Mouse (Mus musculus) megakaryocyte, embryonic 14.5 days (primary cell): ENCODE data around the gene Myof. TPM values are rescaled to one million over a fixed set of nuclear protein-coding genes. Genes with fewer than 3 reads are reported as not detected.

Experiments
- H3K27me3 ChIP-seq: replicated peaks from 2 replicates; pipeline ENCODE3; 2012; ENCODE audit warnings: inconsistent platforms
- H3K36me3 ChIP-seq: replicated peaks from 2 replicates; pipeline ENCODE3; 2012; ENCODE audit warnings: low read length, inconsistent platforms, mixed read lengths
- H3K4me1 ChIP-seq: 2 replicates; pipeline ENCODE4 v1.6.1; 2012; ENCODE audit warnings: inconsistent platforms
- H3K4me3 ChIP-seq: replicated peaks from 2 replicates; pipeline ENCODE3; 2012; ENCODE audit warnings: moderate library complexity, mild to moderate bottlenecking, inconsistent platforms
- H3K9me3 ChIP-seq: 2 replicates; pipeline ENCODE4 v1.6.1; 2012; ENCODE audit warnings: inconsistent platforms
- FLI1 ChIP-seq: IDR thresholded peaks from 2 replicates; pipeline ENCODE4 v1.6.1; 2012; ENCODE audit warnings: low read length, inconsistent platforms, mixed read lengths
- GATA1 ChIP-seq: IDR thresholded peaks from 3 replicates; pipeline ENCODE4 v1.6.1; 2012; ENCODE audit warnings: mixed read lengths, low read length, inconsistent platforms, borderline replicate concordance
- polyA plus RNA-seq: library from polyadenylated mRNA; stranded (reverse); fragments of >175 nt; gene quantifications from 2 replicates; pipeline ENCODE4 v1.2.3, GENCODE M21; 2012; ENCODE audit warnings: low replicate concordance; ENCODE audit not compliant: insufficient read depth

Myof gene
- polyA plus RNA-seq, 1 experiment, result 6.2 TPM

GRCm38 (mm10) chr19:38029292-38029691 is 14.1 kb downstream of the Myof start:
- peaks cover 13% of the 10 kb centered on the region for H3K4me1 ChIP-seq

GRCm38 (mm10) chr19:38027881-38028521 is 15.4 kb downstream of the Myof start:
- Histone ChIP-seq H3K36me3 (no peaks in the 10 kb centered on the region), H3K4me1 (peaks cover 5% of the 10 kb centered on the region; the same call in 1 of the 2 replicates), H3K9me3 (no peaks in the 10 kb centered on the region), H3K4me3 (no peak overlapping the region), H3K27me3 (peaks cover 39% of the 10 kb centered on the region)
- TF ChIP-seq FLI1 (no peak), GATA1 (no peak)

More at GRCm38 (mm10) chr19:38029292-38029691, 14.1 kb downstream of the Myof start:
- TF ChIP-seq FLI1, result no peak
- no peak for TF ChIP-seq GATA1
- Histone ChIP-seq H3K27me3 (peaks cover 42% of the 10 kb centered on the region), H3K9me3 (no peaks in the 10 kb centered on the region), H3K4me3 (no peak overlapping the region), H3K36me3 (no peaks in the 10 kb centered on the region)

DNA sequence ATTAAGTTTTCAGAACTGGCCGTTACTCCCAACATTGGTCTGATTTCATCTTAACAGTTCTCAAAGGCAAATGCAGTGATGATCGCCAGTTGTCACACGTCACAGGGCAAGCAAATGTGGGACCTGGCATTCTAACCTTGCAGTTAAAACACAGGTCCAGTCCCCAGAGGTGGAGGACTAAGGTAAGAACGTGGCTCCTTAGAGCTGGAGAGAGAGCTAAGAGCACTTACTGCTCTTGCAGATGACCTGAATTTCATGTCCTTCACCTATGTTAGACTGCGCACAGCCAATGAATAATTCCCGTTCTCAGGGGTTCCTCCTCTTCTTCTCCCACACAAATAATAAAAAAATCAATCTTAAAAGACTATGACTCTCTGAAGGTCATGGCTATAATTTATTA is 16.0 kb downstream of the Myof start:
- no peak for TF ChIP-seq FLI1
- no peak for TF ChIP-seq GATA1
- no peaks in the 10 kb centered on the region for H3K9me3 ChIP-seq
- no peaks in the 10 kb centered on the region for H3K36me3 ChIP-seq
- no peak overlapping the region for H3K4me3 ChIP-seq
- H3K4me1 ChIP-seq, result peaks cover 5% of the 10 kb centered on the region; the same call in 1 of the 2 replicates
- H3K27me3 ChIP-seq, result peaks cover 39% of the 10 kb centered on the region

- Histone ChIP-seq H3K36me3 (no peaks in the 10 kb centered on the region), H3K4me3 (no peak overlapping the region), H3K9me3 (no peaks in the 10 kb centered on the region), H3K4me1 (peaks cover 3% of the 10 kb centered on the region; the same call in 1 of the 2 replicates), H3K27me3 (peaks cover 34% of the 10 kb centered on the region)
- TF ChIP-seq GATA1 (no peak), FLI1 (no peak)
These were observed 17.2 kb downstream of the Myof start for GRCm38 (mm10) chr19:38026211-38026624.

- H3K9me3 ChIP-seq, result no peaks in the 10 kb centered on the region
- H3K27me3 ChIP-seq, result peaks cover 32% of the 10 kb centered on the region
- H3K4me1 ChIP-seq, result no peaks in the 10 kb centered on the region
- no peaks in the 10 kb centered on the region for H3K36me3 ChIP-seq
- TF ChIP-seq GATA1 (no peak), FLI1 (no peak)
- no peak overlapping the region for H3K4me3 ChIP-seq
These were observed 17.9 kb downstream of the Myof start for GRCm38 (mm10) chr19:38025254-38026041.

GRCm38 (mm10) chr19:38023603-38024002 is 19.8 kb downstream of the Myof start:
- no peaks in the 10 kb centered on the region for H3K36me3 ChIP-seq
- H3K4me3 ChIP-seq, result no peak overlapping the region
- no peaks in the 10 kb centered on the region for H3K4me1 ChIP-seq
- H3K9me3 ChIP-seq, result no peaks in the 10 kb centered on the region
- TF ChIP-seq FLI1 (no peak), GATA1 (no peak)
- H3K27me3 ChIP-seq, result peaks cover 32% of the 10 kb centered on the region

GRCm38 (mm10) chr19:38022710-38023109 is 20.7 kb downstream of the Myof start:
- no peaks in the 10 kb centered on the region for H3K4me1 ChIP-seq
- H3K4me3 ChIP-seq, result no peak overlapping the region
- no peaks in the 10 kb centered on the region for H3K9me3 ChIP-seq
- H3K36me3 ChIP-seq, result no peaks in the 10 kb centered on the region
- no peak for TF ChIP-seq FLI1
- TF ChIP-seq GATA1, result no peak
- peaks cover 30% of the 10 kb centered on the region for H3K27me3 ChIP-seq

GRCm38 (mm10) chr19:38015873-38016254 is 27.5 kb downstream of the Myof start:
- peaks cover 3% of the 10 kb centered on the region; the same call in 1 of the 2 replicates for H3K4me1 ChIP-seq
- no peaks in the 10 kb centered on the region for H3K36me3 ChIP-seq
- no peak overlapping the region for H3K4me3 ChIP-seq
- no peaks in the 10 kb centered on the region for H3K9me3 ChIP-seq
- peaks cover 12% of the 10 kb centered on the region for H3K27me3 ChIP-seq
- TF ChIP-seq GATA1 (no peak), FLI1 (no peak)

GRCm38 (mm10) chr19:38015180-38015872 is 28.1 kb downstream of the Myof start:
- Histone ChIP-seq H3K4me3 (no peak overlapping the region), H3K4me1 (peaks cover 3% of the 10 kb centered on the region; the same call in 1 of the 2 replicates), H3K9me3 (no peaks in the 10 kb centered on the region), H3K36me3 (no peaks in the 10 kb centered on the region), H3K27me3 (peaks cover 12% of the 10 kb centered on the region)
- TF ChIP-seq FLI1, result no peak
- TF ChIP-seq GATA1, result no peak

- H3K27me3 ChIP-seq, result peaks cover 13% of the 10 kb centered on the region
- H3K4me3 ChIP-seq, result no peak overlapping the region
- H3K9me3 ChIP-seq, result no peaks in the 10 kb centered on the region
- no peaks in the 10 kb centered on the region for H3K36me3 ChIP-seq
- TF ChIP-seq GATA1, result no peak
- TF ChIP-seq FLI1, result no peak
- peaks cover 3% of the 10 kb centered on the region; the same call in 1 of the 2 replicates for H3K4me1 ChIP-seq
These were observed 28.9 kb downstream of the Myof start for GRCm38 (mm10) chr19:38014443-38014842.
